Mouse (Mus musculus) lung, adult 18-20 months (tissue): Measurements from ENCODE around the gene Gm12887.

Experiments
- DNase-seq, 2 experiments: peaks; one replicate each; pipeline ENCODE4 v3.0.0; 2022; ENCODE audit warnings: mixed read lengths in 2 of 2

Gm12887 gene

DNA sequence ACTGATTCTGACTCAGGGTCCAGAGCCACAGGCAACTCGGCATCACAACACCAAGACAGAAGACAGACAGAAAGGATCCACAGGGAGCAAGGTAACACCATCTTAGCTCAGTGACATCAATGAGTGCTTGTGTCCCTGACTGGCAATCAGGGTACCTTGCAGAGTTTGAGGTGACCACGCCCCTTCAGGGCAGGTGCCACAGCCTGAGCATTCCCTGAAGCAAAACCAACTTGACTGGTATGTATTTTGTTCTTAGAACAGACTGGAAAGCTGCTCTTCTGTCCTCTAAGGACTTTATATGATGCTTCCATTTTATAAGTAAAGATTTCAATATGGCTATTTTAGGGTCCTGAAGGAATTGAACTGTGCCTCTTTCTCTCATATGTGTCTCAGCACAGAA, at the start of gene Gm12887:
TSS of gene Gm12887 (minus strand) at position 101 of the 400 bp plus-strand sequence.
- DNase-seq = no peak

DNA sequence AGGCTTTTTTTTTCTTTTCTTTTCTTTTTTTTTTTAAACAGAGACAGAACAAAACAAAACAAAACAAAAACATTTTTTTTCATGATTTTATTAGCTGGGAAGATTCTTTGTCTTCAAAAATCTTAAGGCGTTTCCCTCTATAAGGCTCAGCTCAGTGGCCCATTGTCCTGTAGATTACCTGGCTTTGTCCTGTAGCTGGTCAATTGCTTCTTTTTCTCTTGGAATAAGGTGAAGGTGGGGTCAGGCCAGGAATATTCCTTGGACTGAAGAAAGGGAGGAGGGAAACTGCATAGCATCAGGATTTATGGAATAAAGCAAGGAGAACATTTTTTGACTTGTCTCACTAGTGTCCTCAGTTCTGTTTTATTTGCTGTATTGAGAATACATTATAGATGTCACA, 35.1 kb upstream of the Gm12887 start:
- no peak for DNase-seq
